Mouse (Mus musculus): ENCODE results near the gene Cacna1c.
A peak's percentile ranks its signal among the peaks of the same experiment; 100 is the strongest.

Cacna1c gene

GRCm38 (mm10) chr6:119089173-119089572 is 107.0 kb downstream of the Cacna1c start:
- peak; percentile 81 for DNase-seq

- peak; percentile 33 for DNase-seq
These were observed 107.8 kb downstream of the Cacna1c start for GRCm38 (mm10) chr6:119088381-119088780.

- DNase-seq, result no peak
These were observed 108.3 kb downstream of the Cacna1c start for GRCm38 (mm10) chr6:119087919-119088318.

- DNase-seq, result no peak
These were observed 110.4 kb downstream of the Cacna1c start for GRCm38 (mm10) chr6:119085789-119086188.

- no peak for DNase-seq
These were observed 111.7 kb downstream of the Cacna1c start for GRCm38 (mm10) chr6:119084532-119084931.

- peak; percentile 39 for DNase-seq
These were observed 112.7 kb downstream of the Cacna1c start for GRCm38 (mm10) chr6:119083559-119083958.

GRCm38 (mm10) chr6:119082662-119083061 is 113.6 kb downstream of the Cacna1c start:
- no peak for DNase-seq

- DNase-seq, result no peak
These were observed 114.6 kb downstream of the Cacna1c start for GRCm38 (mm10) chr6:119081650-119082049.

GRCm38 (mm10) chr6:119079626-119080025 is 116.6 kb downstream of the Cacna1c start:
- no peak for DNase-seq

GRCm38 (mm10) chr6:119078912-119079311 is 117.3 kb downstream of the Cacna1c start:
- no peak for DNase-seq

- DNase-seq, result no peak
These were observed 119.0 kb downstream of the Cacna1c start for GRCm38 (mm10) chr6:119077231-119077630.

- DNase-seq, result no peak
These were observed 122.7 kb downstream of the Cacna1c start for GRCm38 (mm10) chr6:119073419-119074071.

- no peak for DNase-seq
These were observed 123.4 kb downstream of the Cacna1c start for GRCm38 (mm10) chr6:119072772-119073171.

- no peak for DNase-seq
These were observed 125.4 kb downstream of the Cacna1c start for GRCm38 (mm10) chr6:119070771-119071170.

GRCm38 (mm10) chr6:119070351-119070750 is 125.9 kb downstream of the Cacna1c start:
- DNase-seq, result no peak

- DNase-seq, result no peak
These were observed 127.1 kb downstream of the Cacna1c start for GRCm38 (mm10) chr6:119069145-119069544.

- DNase-seq, result no peak
These were observed 127.6 kb downstream of the Cacna1c start for GRCm38 (mm10) chr6:119068650-119069049.

- DNase-seq, result no peak
These were observed 131.3 kb downstream of the Cacna1c start for GRCm38 (mm10) chr6:119064961-119065360.

- no peak for DNase-seq
These were observed 131.8 kb downstream of the Cacna1c start for GRCm38 (mm10) chr6:119064430-119064829.

- DNase-seq, result no peak
These were observed 133.5 kb downstream of the Cacna1c start for GRCm38 (mm10) chr6:119062695-119063094.

- no peak for DNase-seq
These were observed 137.3 kb downstream of the Cacna1c start for GRCm38 (mm10) chr6:119058896-119059295.

GRCm38 (mm10) chr6:119058461-119058860 is 137.8 kb downstream of the Cacna1c start:
- no peak for DNase-seq

GRCm38 (mm10) chr6:119057076-119057479 is 139.1 kb downstream of the Cacna1c start:
- DNase-seq, result peak; percentile 61

GRCm38 (mm10) chr6:119052801-119053200 is 143.4 kb downstream of the Cacna1c start:
- DNase-seq, result peak; percentile 81

- DNase-seq, result peak; percentile 44
These were observed 143.9 kb downstream of the Cacna1c start for GRCm38 (mm10) chr6:119052366-119052765.
